Mouse (Mus musculus) erythroblast, embryonic 14.5 days (primary cell): ENCODE measurements around the gene Cep295nl. TPM values are rescaled to one million over a fixed set of nuclear protein-coding genes. Genes with fewer than 3 reads are reported as not detected.

Experiments
- H3K27me3 ChIP-seq: 2 replicates; pipeline ENCODE4 v1.6.1; 2012; ENCODE audit warnings: inconsistent platforms; ENCODE audit not compliant: control insufficient read depth
- H3K36me3 ChIP-seq: 2 replicates; pipeline ENCODE4 v1.6.1; 2012; ENCODE audit warnings: mild to moderate bottlenecking, inconsistent platforms; ENCODE audit not compliant: control insufficient read depth
- H3K4me1 ChIP-seq: 2 replicates; pipeline ENCODE4 v1.6.1; 2012; ENCODE audit warnings: inconsistent platforms; ENCODE audit not compliant: control insufficient read depth
- H3K4me3 ChIP-seq: replicated peaks from 2 replicates; pipeline ENCODE3; 2012; ENCODE audit warnings: moderate library complexity, mild to moderate bottlenecking, inconsistent platforms
- H3K9me3 ChIP-seq: 2 replicates; pipeline ENCODE4 v1.6.1; 2012; ENCODE audit warnings: low read length, inconsistent platforms, mixed read lengths; ENCODE audit not compliant: control insufficient read depth
- GATA1 ChIP-seq: IDR thresholded peaks from 2 replicates; pipeline ENCODE4 v1.6.1; 2012; ENCODE audit warnings: low read length, inconsistent platforms, mixed read lengths
- TAL1 ChIP-seq: IDR thresholded peaks from 3 replicates; pipeline ENCODE4 v1.6.1; 2012; ENCODE audit warnings: low read length, inconsistent platforms, mixed read lengths
- polyA plus RNA-seq: library from polyadenylated mRNA; stranded (reverse); fragments of >175 nt; gene quantifications from 2 replicates; pipeline ENCODE4 v1.2.3, GENCODE M21; 2012

The Cep295nl gene
- polyA plus RNA-seq, 1 experiment = not detected

DNA sequence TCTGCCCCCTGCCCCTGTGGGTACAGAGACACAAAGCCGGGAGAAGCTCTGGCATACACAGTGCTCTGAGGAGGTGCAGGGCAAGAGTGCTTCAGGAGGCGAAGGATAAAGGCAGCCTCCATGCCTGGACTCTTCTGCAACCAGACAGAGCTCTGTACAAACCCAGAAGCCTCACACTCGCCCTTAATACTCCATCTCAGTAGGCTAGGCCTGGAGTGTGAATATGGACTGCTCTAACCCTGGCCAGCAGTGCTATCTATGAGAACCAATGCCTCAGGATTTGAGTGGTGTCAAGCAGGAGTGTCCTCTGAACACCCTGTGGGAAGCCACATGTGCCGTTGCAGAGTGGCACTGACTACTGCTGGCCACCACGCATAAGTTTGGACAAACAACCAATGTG is 13.4 kb downstream of the Cep295nl start:
- Histone ChIP-seq H3K27me3 (no peaks in the 10 kb centered on the region), H3K36me3 (no peaks in the 10 kb centered on the region), H3K4me1 (no peaks in the 10 kb centered on the region), H3K4me3 (no peak overlapping the region), H3K9me3 (no peaks in the 10 kb centered on the region; the same call in none of the 2 replicates)
- no peak for TF ChIP-seq GATA1

DNA sequence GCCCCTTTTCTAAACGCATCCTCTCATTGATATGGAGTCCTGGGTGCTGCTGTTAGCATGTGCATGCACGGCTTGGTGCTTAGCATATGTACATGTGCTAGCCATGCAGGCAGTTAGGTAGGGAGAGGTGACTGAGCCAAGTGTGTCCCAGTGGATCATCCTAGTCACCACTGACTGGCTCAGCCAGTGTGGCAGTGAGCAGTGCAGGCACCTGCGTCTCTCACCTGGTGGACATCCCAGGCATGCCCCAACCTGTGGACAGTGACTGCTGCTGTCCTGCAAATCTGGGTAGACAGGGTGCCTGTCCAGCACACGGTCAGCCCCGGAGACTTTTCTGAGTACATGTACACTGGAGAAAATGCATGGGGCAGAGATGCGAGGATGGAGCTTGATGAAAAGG is 13.8 kb downstream of the Cep295nl start:
- no peaks in the 10 kb centered on the region for H3K4me1 ChIP-seq
- TF ChIP-seq GATA1 (no peak), TAL1 (no peak)
- H3K9me3 ChIP-seq = no peaks in the 10 kb centered on the region; the same call in none of the 2 replicates
- no peak overlapping the region for H3K4me3 ChIP-seq
- no peaks in the 10 kb centered on the region for H3K27me3 ChIP-seq
- H3K36me3 ChIP-seq = no peaks in the 10 kb centered on the region

DNA sequence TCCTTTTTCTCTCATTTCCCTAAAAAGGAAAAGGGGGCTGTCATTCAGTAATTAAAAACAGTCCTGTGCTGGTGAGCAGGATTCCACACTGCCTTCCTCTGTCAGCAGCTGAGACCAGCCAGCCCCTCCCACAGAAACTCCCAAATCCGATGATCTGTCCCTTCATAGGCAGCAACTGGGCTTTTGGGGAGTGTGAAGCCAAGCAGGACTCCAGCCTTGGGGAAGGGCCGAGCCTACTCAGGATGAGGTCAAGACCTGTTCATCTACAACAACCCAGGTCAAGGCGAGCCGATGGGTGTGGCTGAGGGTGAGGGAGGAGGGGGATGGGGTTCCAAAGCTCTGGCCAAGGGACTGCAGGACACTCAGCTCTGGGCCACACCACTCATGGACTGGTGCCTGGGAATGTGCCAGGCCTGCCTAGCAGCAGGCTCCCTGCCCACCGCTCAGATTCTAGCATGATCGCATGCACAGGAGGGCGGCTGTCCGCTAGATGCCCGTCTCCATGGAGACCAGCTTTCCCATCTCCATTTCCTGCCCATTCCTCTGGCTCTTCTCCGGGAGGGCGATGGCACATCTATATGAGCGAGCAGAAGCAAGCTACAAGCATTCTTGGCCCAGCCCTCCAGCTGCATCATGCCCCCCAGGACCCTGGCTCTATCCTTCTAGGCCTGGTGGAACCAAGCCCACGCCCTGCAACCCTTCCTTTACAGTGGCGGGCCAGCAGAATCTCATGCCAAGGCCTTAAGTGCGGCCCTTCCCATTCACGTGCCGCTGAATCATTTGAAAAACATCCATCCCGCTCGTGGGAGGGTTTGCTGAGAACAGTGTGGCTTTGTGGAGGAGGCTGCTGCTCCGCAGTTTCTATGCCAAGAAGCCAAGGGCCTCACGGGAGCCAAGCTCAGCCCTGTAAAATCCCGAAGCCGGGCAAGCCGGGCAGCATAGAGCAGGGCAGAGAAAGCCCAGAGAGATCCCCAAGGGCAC is 15.0 kb downstream of the Cep295nl start:
- Histone ChIP-seq H3K4me3 (no peak overlapping the region), H3K4me1 (no peaks in the 10 kb centered on the region), H3K27me3 (no peaks in the 10 kb centered on the region), H3K36me3 (no peaks in the 10 kb centered on the region), H3K9me3 (no peaks in the 10 kb centered on the region; the same call in none of the 2 replicates)
- no peak for TF ChIP-seq TAL1
- TF ChIP-seq GATA1 = no peak

DNA sequence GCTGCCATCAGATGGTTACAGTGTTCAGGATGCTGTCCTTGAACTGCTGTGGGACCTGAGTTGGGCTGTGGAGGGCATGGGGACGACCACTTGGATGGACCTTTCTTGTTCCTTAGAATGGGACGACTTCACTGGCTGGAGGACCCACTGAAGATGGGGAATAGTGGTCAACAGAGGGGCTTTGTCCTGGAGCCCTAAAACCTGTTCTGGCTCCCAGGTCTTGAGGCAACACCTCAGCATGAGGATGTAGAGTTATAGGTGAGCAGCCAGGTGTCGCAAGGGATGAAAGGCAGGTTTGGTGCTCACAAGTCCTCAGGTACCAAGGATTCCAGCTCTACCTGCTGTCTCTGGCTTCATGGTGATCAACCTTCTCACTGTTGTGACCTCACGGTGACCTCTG is 15.8 kb downstream of the Cep295nl start:
- TF ChIP-seq TAL1 = no peak
- no peak for TF ChIP-seq GATA1
- H3K4me1 ChIP-seq = no peaks in the 10 kb centered on the region
- no peaks in the 10 kb centered on the region; the same call in none of the 2 replicates for H3K9me3 ChIP-seq
- no peaks in the 10 kb centered on the region for H3K27me3 ChIP-seq
- no peak overlapping the region for H3K4me3 ChIP-seq
- H3K36me3 ChIP-seq = no peaks in the 10 kb centered on the region

DNA sequence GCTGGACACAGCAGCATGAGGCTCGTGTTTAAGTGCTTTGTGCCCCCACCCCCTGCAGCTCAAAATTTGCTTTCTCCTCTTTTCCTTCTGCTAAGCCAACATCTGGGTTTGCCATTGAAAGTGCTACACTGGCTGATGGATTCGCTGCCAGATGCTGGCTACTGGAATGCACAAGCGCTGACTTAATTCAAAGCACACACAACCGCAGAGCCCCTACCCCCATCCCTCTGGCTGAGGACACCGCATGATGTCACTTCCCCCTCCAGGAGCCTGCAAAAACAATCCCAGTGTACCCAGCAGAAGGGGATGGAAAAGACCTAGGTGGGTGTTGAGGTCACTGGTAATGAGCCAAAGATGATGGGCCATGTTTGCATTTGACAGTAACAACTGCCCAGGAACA is 17.8 kb downstream of the Cep295nl start:
- Histone ChIP-seq H3K4me1 (no peaks in the 10 kb centered on the region), H3K9me3 (no peaks in the 10 kb centered on the region; the same call in 1 of the 2 replicates), H3K27me3 (no peaks in the 10 kb centered on the region), H3K36me3 (no peaks in the 10 kb centered on the region), H3K4me3 (no peak overlapping the region)
- no peak for TF ChIP-seq GATA1
- no peak for TF ChIP-seq TAL1

DNA sequence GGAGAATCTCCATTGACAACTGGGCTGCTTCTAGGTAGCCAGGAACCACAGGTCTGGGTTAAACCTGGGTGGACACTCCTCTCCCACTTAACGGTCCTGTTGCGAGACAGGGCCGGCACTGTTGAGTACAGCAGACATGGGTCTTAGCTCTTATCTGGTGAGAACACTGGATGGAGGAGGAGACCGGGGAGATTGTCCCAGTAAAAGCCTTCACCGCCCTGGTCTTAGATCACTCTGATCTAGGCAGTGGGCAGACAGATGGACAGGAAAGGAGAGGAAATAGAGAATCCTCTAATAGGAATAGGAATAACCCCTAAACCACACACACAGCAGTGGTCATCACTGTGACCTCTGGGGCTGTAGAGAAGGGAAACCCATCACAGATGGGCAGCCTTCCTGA is 18.3 kb downstream of the Cep295nl start:
- H3K4me3 ChIP-seq = no peak overlapping the region
- H3K9me3 ChIP-seq = no peaks in the 10 kb centered on the region
- H3K27me3 ChIP-seq = no peaks in the 10 kb centered on the region

DNA sequence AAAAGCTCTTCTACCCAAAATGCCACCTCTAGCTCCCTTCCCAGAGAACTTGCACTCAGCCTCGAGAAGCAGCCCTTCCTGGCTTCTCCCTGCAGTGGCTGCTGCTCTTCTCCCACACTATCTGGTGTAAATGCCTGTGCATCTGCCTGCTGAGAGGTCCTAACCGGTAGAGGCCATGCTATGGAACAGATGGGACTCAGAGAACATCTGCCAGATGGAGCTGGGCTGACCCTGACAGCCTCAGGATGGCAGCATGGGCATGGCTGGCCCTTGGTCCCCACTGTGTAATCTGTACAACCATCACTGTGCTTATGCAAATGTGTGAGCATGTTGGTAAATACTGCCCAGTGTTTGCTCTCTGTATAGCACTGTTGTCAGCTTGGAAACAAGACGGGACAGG is 19.7 kb downstream of the Cep295nl start:
- H3K36me3 ChIP-seq = no peaks in the 10 kb centered on the region
- H3K4me3 ChIP-seq = no peak overlapping the region
- no peak for TF ChIP-seq GATA1
- no peak for TF ChIP-seq TAL1
- H3K27me3 ChIP-seq = no peaks in the 10 kb centered on the region
- no peaks in the 10 kb centered on the region for H3K4me1 ChIP-seq
- H3K9me3 ChIP-seq = no peaks in the 10 kb centered on the region

More for the DNA sequence above, 18.3 kb downstream of the Cep295nl start:
- no peaks in the 10 kb centered on the region for H3K4me1 ChIP-seq
- no peak for TF ChIP-seq GATA1
- no peak for TF ChIP-seq TAL1
- no peaks in the 10 kb centered on the region for H3K36me3 ChIP-seq

DNA sequence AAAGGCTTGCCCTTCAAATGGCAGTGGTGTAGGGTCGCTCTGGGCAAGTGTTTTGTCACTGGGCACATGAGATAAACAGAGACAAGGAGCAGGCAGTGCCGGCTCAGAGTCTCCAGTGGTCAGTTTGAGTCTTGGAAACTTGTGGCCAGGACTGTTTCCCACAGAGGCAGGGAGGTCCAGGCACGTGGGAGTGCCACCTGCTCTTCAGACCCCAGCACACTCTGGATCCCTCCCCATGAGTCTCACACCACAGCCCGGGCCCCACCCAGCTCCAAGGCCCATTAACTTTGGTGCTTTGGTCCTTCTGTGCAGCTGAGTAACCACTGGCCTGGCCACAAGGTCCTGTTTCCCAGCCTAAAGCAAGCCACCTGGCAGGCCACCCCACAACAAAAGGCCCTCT is 20.3 kb downstream of the Cep295nl start:
- Histone ChIP-seq H3K4me1 (no peaks in the 10 kb centered on the region; the same call in 1 of the 2 replicates), H3K27me3 (no peaks in the 10 kb centered on the region), H3K9me3 (no peaks in the 10 kb centered on the region), H3K4me3 (no peak overlapping the region), H3K36me3 (no peaks in the 10 kb centered on the region)
- TF ChIP-seq GATA1 (no peak), TAL1 (no peak)

DNA sequence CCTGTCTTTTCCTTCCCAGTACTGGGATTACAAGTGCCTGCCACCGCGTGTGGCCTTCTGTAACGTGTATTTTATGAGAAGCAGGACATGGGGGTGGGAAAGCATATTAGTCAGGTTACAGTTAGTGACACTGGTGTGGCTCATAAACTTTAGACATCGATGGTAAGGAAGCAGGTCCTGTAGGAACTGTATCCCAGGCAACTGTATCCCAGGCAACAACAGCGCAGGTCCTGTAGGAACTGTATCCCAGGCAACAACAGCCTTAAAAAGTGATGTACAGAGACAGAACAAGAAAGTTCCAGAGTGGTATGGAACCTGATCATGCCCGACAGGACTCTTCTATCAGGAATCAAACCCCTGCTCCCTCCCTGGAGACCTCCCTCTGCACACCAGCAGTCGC is 20.8 kb downstream of the Cep295nl start:
- Histone ChIP-seq H3K9me3 (no peaks in the 10 kb centered on the region), H3K4me3 (no peak overlapping the region), H3K27me3 (no peaks in the 10 kb centered on the region), H3K36me3 (no peaks in the 10 kb centered on the region), H3K4me1 (peaks cover 1% of the 10 kb centered on the region)
- TF ChIP-seq GATA1 = no peak
- TF ChIP-seq TAL1 = no peak

DNA sequence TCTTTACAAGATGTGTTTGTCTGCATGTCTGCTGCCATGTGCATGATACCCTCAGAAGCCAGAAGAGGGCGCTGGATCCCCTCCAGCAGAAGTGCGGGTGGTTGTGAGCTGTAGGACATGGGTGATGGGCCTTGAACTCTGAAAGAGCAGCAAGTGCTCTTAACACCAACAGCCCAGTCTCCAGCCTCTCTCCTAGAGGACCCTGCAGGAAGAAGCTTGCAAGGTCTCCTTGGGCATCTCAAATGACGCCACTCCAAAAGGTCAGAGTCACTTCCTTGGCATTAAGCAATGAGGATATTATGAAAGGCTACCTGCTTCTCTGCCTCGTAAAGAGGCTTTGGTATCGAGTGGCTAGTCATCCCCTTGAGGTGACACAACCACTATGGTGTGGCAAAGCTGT is 23.6 kb downstream of the Cep295nl start:
- Histone ChIP-seq H3K27me3 (no peaks in the 10 kb centered on the region), H3K36me3 (no peaks in the 10 kb centered on the region), H3K9me3 (no peaks in the 10 kb centered on the region), H3K4me1 (peaks cover 9% of the 10 kb centered on the region), H3K4me3 (no peak overlapping the region)
- TF ChIP-seq GATA1 (no peak), TAL1 (no peak)
